Mouse (Mus musculus) limb, embryonic 13.5 days (tissue): Measurements from ENCODE around the gene Huwe1. TPM values are rescaled to one million over a fixed set of nuclear protein-coding genes. Genes with fewer than 3 reads are reported as not detected.

Experiments used
- ATAC-seq: fragments of 200-750 bp; cut with Nextera tagmentation; 2 replicates; pipeline ENCODE4 v1.8.0; 2017; ENCODE audit warnings: low read depth, moderate number of reproducible peaks, moderate TSS enrichment; ENCODE audit not compliant: low FRiP score
- H3K27ac ChIP-seq: fragments of 300-500 bp; sonication (generic); 2 replicates; pipeline ENCODE4 v1.5.1; 2015; ENCODE audit warnings: inconsistent platforms, mild to moderate bottlenecking, moderate library complexity
- H3K27me3 ChIP-seq: fragments of 300-500 bp; sonication (generic); 2 replicates; pipeline ENCODE4 v1.6.1; 2015; ENCODE audit warnings: mild to moderate bottlenecking, inconsistent platforms
- H3K36me3 ChIP-seq: fragments of 300-500 bp; sonication (generic); 2 replicates; pipeline ENCODE4 v1.6.1; 2015; ENCODE audit warnings: inconsistent platforms, mild to moderate bottlenecking, moderate library complexity
- H3K4me1 ChIP-seq: fragments of 300-500 bp; sonication (generic); 2 replicates; pipeline ENCODE4 v1.6.1; 2015; ENCODE audit warnings: inconsistent platforms
- H3K4me2 ChIP-seq: fragments of 300-500 bp; sonication (generic); replicated peaks from 2 replicates; pipeline ENCODE4 v1.6.1; 2015; ENCODE audit warnings: inconsistent platforms, mild to moderate bottlenecking, moderate library complexity
- H3K4me3 ChIP-seq: fragments of 300-500 bp; sonication (generic); 2 replicates; pipeline ENCODE4 v1.5.1; 2015; ENCODE audit warnings: moderate library complexity, mild to moderate bottlenecking, inconsistent platforms
- H3K9ac ChIP-seq: fragments of 300-500 bp; sonication (generic); 2 replicates; pipeline ENCODE4 v1.6.1; 2015; ENCODE audit warnings: mild to moderate bottlenecking, inconsistent platforms
- H3K9me3 ChIP-seq: fragments of 300-500 bp; sonication (generic); 2 replicates; pipeline ENCODE4 v1.6.1; 2016; ENCODE audit warnings: inconsistent platforms
- WGBS: fragments of 180-500 bp; shearing (Covaris S2); methylation state at CpG from one replicate; pipeline ENCODE4 v1.1.7; 2015; 5-methylcytosine and 5-hydroxymethylcytosine counted together
- polyA plus RNA-seq: library from polyadenylated mRNA; unstranded; fragments of >200 nt; fragmentation: Nextera tagmentation; extraction: Ambion mirVana; gene quantifications from 2 replicates; pipeline ENCODE4 v1.2.1, GENCODE M21; 2015

The Huwe1 gene
- polyA plus RNA-seq, 1 experiment from 2014 or later: 53.5 TPM

- WGBS: 90% methylated on average over 1 of the region's 1 CpGs
- peaks cover 12% of the 10 kb centered on the region; the same call in 1 of the 2 replicates for H3K27me3 ChIP-seq
- no peak overlapping the region for H3K9ac ChIP-seq
- no peak overlapping the region for H3K27ac ChIP-seq
- H3K4me1 ChIP-seq: no peaks in the 10 kb centered on the region
- no peak for ATAC-seq
- H3K4me3 ChIP-seq: no peak overlapping the region
- no peaks in the 10 kb centered on the region for H3K9me3 ChIP-seq
- peaks cover 2% of the 10 kb centered on the region; the same call in 1 of the 2 replicates for H3K36me3 ChIP-seq
- no peak overlapping the region for H3K4me2 ChIP-seq
These were observed 28.4 kb downstream of the Huwe1 start for GRCm38 (mm10) chrX:151828971-151829370.

- H3K4me2 ChIP-seq: no peak overlapping the region
- H3K9ac ChIP-seq: no peak overlapping the region
- H3K4me1 ChIP-seq: no peaks in the 10 kb centered on the region
- ATAC-seq: no peak
- peaks cover 12% of the 10 kb centered on the region; the same call in 1 of the 2 replicates for H3K27me3 ChIP-seq
- no peak overlapping the region for H3K27ac ChIP-seq
- no peak overlapping the region for H3K4me3 ChIP-seq
- no peaks in the 10 kb centered on the region for H3K9me3 ChIP-seq
- no peaks in the 10 kb centered on the region for H3K36me3 ChIP-seq
These were observed 30.7 kb downstream of the Huwe1 start for GRCm38 (mm10) chrX:151831260-151831659.

- no peaks in the 10 kb centered on the region for H3K36me3 ChIP-seq
- no peak overlapping the region for H3K4me3 ChIP-seq
- no peak overlapping the region for H3K27ac ChIP-seq
- H3K9ac ChIP-seq: no peak overlapping the region
- no peak for ATAC-seq
- H3K9me3 ChIP-seq: no peaks in the 10 kb centered on the region
- no peaks in the 10 kb centered on the region for H3K4me1 ChIP-seq
- H3K27me3 ChIP-seq: peaks cover 7% of the 10 kb centered on the region; the same call in 1 of the 2 replicates
- no peak overlapping the region for H3K4me2 ChIP-seq
These were observed 32.4 kb downstream of the Huwe1 start for GRCm38 (mm10) chrX:151832982-151833381.

- H3K9me3 ChIP-seq: no peaks in the 10 kb centered on the region
- no peak for ATAC-seq
- WGBS: 88% methylated on average over 8 of the region's 8 CpGs
- no peak overlapping the region for H3K27ac ChIP-seq
- no peak overlapping the region for H3K9ac ChIP-seq
- no peaks in the 10 kb centered on the region for H3K4me1 ChIP-seq
- peaks cover 26% of the 10 kb centered on the region for H3K36me3 ChIP-seq
- H3K27me3 ChIP-seq: peaks cover 9% of the 10 kb centered on the region; the same call in 1 of the 2 replicates
- H3K4me2 ChIP-seq: no peak overlapping the region
- H3K4me3 ChIP-seq: no peak overlapping the region
These were observed 58.8 kb downstream of the Huwe1 start for GRCm38 (mm10) chrX:151859436-151859835.

GRCm38 (mm10) chrX:151910692-151911091 lies 110.1 kb downstream of the Huwe1 start:
- Histone ChIP-seq H3K27me3 (peaks cover 27% of the 10 kb centered on the region; the same call in 1 of the 2 replicates), H3K9ac (no peak overlapping the region), H3K9me3 (no peaks in the 10 kb centered on the region), H3K4me1 (no peaks in the 10 kb centered on the region), H3K27ac (no peak overlapping the region), H3K4me2 (no peak overlapping the region), H3K36me3 (peaks cover 69% of the 10 kb centered on the region), H3K4me3 (no peak overlapping the region)
- 78% methylated on average over 1 of the region's 1 CpGs for WGBS
- ATAC-seq: no peak

GRCm38 (mm10) chrX:151912267-151912666 lies 111.7 kb downstream of the Huwe1 start:
- Histone ChIP-seq H3K4me2 (no peak overlapping the region), H3K9me3 (no peaks in the 10 kb centered on the region), H3K36me3 (peaks cover 67% of the 10 kb centered on the region), H3K27ac (no peak overlapping the region), H3K27me3 (peaks cover 22% of the 10 kb centered on the region; the same call in 1 of the 2 replicates), H3K4me3 (no peak overlapping the region), H3K9ac (no peak overlapping the region), H3K4me1 (no peaks in the 10 kb centered on the region)
- WGBS: 95% methylated on average over 4 of the region's 4 CpGs
- ATAC-seq: no peak

- no peak overlapping the region for H3K4me3 ChIP-seq
- no peaks in the 10 kb centered on the region for H3K9me3 ChIP-seq
- no peak overlapping the region for H3K27ac ChIP-seq
- WGBS: 92% methylated on average over 6 of the region's 6 CpGs
- peaks cover 74% of the 10 kb centered on the region for H3K36me3 ChIP-seq
- no peaks in the 10 kb centered on the region for H3K4me1 ChIP-seq
- no peak for ATAC-seq
- no peak overlapping the region for H3K9ac ChIP-seq
- peaks cover 8% of the 10 kb centered on the region; the same call in 1 of the 2 replicates for H3K27me3 ChIP-seq
- H3K4me2 ChIP-seq: no peak overlapping the region
These were observed 128.8 kb downstream of the Huwe1 start for GRCm38 (mm10) chrX:151929390-151929789.

GRCm38 (mm10) chrX:151938852-151939251 lies 138.2 kb downstream of the Huwe1 start:
- Histone ChIP-seq H3K36me3 (peaks cover 4% of the 10 kb centered on the region; the same call in 1 of the 2 replicates), H3K27me3 (peaks cover 4% of the 10 kb centered on the region; the same call in 1 of the 2 replicates), H3K9ac (no peak overlapping the region), H3K27ac (no peak overlapping the region), H3K4me2 (no peak overlapping the region), H3K9me3 (no peaks in the 10 kb centered on the region), H3K4me1 (no peaks in the 10 kb centered on the region), H3K4me3 (no peak overlapping the region)
- ATAC-seq: no peak
- WGBS: 64% methylated on average over 2 of the region's 2 CpGs

- H3K27me3 ChIP-seq: peaks cover 4% of the 10 kb centered on the region; the same call in 1 of the 2 replicates
- H3K9ac ChIP-seq: no peak overlapping the region
- no peaks in the 10 kb centered on the region for H3K9me3 ChIP-seq
- H3K36me3 ChIP-seq: no peaks in the 10 kb centered on the region
- H3K27ac ChIP-seq: no peak overlapping the region
- no peak overlapping the region for H3K4me2 ChIP-seq
- 46% methylated on average over 1 of the region's 1 CpGs for WGBS
- ATAC-seq: no peak
- no peak overlapping the region for H3K4me3 ChIP-seq
- H3K4me1 ChIP-seq: no peaks in the 10 kb centered on the region
These were observed 146.4 kb downstream of the Huwe1 start for GRCm38 (mm10) chrX:151946986-151947385.

- H3K4me2 ChIP-seq: no peak overlapping the region
- no peaks in the 10 kb centered on the region for H3K9me3 ChIP-seq
- H3K4me1 ChIP-seq: no peaks in the 10 kb centered on the region
- H3K27ac ChIP-seq: no peak overlapping the region
- 66% methylated on average over 3 of the region's 3 CpGs for WGBS
- ATAC-seq: no peak
- H3K36me3 ChIP-seq: no peaks in the 10 kb centered on the region
- no peak overlapping the region for H3K9ac ChIP-seq
- peaks cover 4% of the 10 kb centered on the region; the same call in 1 of the 2 replicates for H3K27me3 ChIP-seq
- H3K4me3 ChIP-seq: no peak overlapping the region
These were observed 147.2 kb downstream of the Huwe1 start for GRCm38 (mm10) chrX:151947781-151948180.

- no peaks in the 10 kb centered on the region for H3K36me3 ChIP-seq
- no peak overlapping the region for H3K4me3 ChIP-seq
- no peak for ATAC-seq
- no peak overlapping the region for H3K27ac ChIP-seq
- WGBS: 48% methylated on average over 1 of the region's 1 CpGs
- H3K27me3 ChIP-seq: peaks cover 4% of the 10 kb centered on the region; the same call in 1 of the 2 replicates
- no peaks in the 10 kb centered on the region for H3K4me1 ChIP-seq
- no peak overlapping the region for H3K4me2 ChIP-seq
- H3K9ac ChIP-seq: no peak overlapping the region
- H3K9me3 ChIP-seq: no peaks in the 10 kb centered on the region
These were observed 149.6 kb downstream of the Huwe1 start for GRCm38 (mm10) chrX:151950231-151950630.

- no peaks in the 10 kb centered on the region for H3K36me3 ChIP-seq
- no peak overlapping the region for H3K4me2 ChIP-seq
- H3K27ac ChIP-seq: no peak overlapping the region
- 75% methylated on average over 3 of the region's 3 CpGs for WGBS
- peaks cover 4% of the 10 kb centered on the region; the same call in 1 of the 2 replicates for H3K27me3 ChIP-seq
- H3K9ac ChIP-seq: no peak overlapping the region
- no peaks in the 10 kb centered on the region for H3K9me3 ChIP-seq
- no peaks in the 10 kb centered on the region for H3K4me1 ChIP-seq
- no peak for ATAC-seq
- H3K4me3 ChIP-seq: no peak overlapping the region
These were observed 150.6 kb downstream of the Huwe1 start for GRCm38 (mm10) chrX:151951181-151951580.
